Mouse (Mus musculus) liver, embryonic 11.5 days (tissue): Measurements from ENCODE around the gene Mrpl37. TPM values are rescaled to one million over a fixed set of nuclear protein-coding genes. Genes with fewer than 3 reads are reported as not detected.

ENCODE experiments used
- ATAC-seq: fragments of 200-750 bp; cut with Nextera tagmentation; replicated peaks from 2 replicates; pipeline ENCODE4 v1.8.0; 2017; ENCODE audit warnings: moderate number of reproducible peaks, mild to moderate bottlenecking, moderate TSS enrichment, moderate library complexity; ENCODE audit not compliant: low FRiP score
- DNase-seq: peaks from one replicate; pipeline ENCODE4 v3.0.0-alpha.2; 2017; ENCODE audit warnings: low spot score
- H3K27ac ChIP-seq: fragments of 300-500 bp; sonication (generic); 2 replicates; pipeline ENCODE4 v1.5.1; 2014; ENCODE audit warnings: mild to moderate bottlenecking, low read depth, low read length, control low read depth
- H3K27me3 ChIP-seq: fragments of 300-500 bp; sonication (generic); replicated peaks from 2 replicates; pipeline ENCODE4 v1.6.1; 2014; ENCODE audit warnings: low read length, mixed read lengths; ENCODE audit not compliant: control insufficient read depth, insufficient read depth
- H3K36me3 ChIP-seq: fragments of 300-500 bp; sonication (generic); 2 replicates; pipeline ENCODE4 v1.6.1; 2014; ENCODE audit warnings: mild to moderate bottlenecking, low read length, moderate library complexity, mixed read lengths; ENCODE audit not compliant: control insufficient read depth, insufficient read depth
- H3K4me1 ChIP-seq: fragments of 300-500 bp; sonication (generic); replicated peaks from 2 replicates; pipeline ENCODE4 v1.6.1; 2014; ENCODE audit warnings: low read length, mixed read lengths; ENCODE audit not compliant: control insufficient read depth, insufficient read depth
- H3K4me2 ChIP-seq: fragments of 300-500 bp; sonication (generic); 2 replicates; pipeline ENCODE4 v1.6.1; 2014; ENCODE audit warnings: mild to moderate bottlenecking, control low read depth, moderate library complexity
- H3K4me3 ChIP-seq: fragments of 300-500 bp; sonication (generic); 2 replicates; pipeline ENCODE4 v1.5.1; 2014; ENCODE audit warnings: low read depth, low read length, control low read depth
- H3K9ac ChIP-seq: fragments of 300-500 bp; sonication (generic); 2 replicates; pipeline ENCODE4 v1.6.1; 2014; ENCODE audit warnings: low read depth, low read length, control low read depth
- H3K9me3 ChIP-seq: fragments of 300-500 bp; sonication (generic); 2 replicates; pipeline ENCODE4 v1.6.1; 2016; ENCODE audit warnings: low read length, inconsistent platforms, mixed read lengths; ENCODE audit not compliant: control insufficient read depth
- WGBS: fragments of 180-500 bp; shearing (Covaris S2); extraction: QIAGEN DNeasy Blood & Tissue Kit; methylation state at CpG from one replicate; pipeline ENCODE4 v1.1.7; 2014; 5-methylcytosine and 5-hydroxymethylcytosine counted together
- polyA plus RNA-seq: library from polyadenylated mRNA; unstranded; fragments of >200 nt; fragmentation: Nextera tagmentation; extraction: Ambion mirVana; gene quantifications from 2 replicates; pipeline ENCODE4 v1.2.1, GENCODE M21; 2014

The Mrpl37 gene
- polyA plus RNA-seq, 1 experiment from 2014 or later, result 122 TPM

GRCm38 (mm10) chr4:107079716-107080115, 13.0 kb upstream of the Mrpl37 start:
- no peak for ATAC-seq
- no peak overlapping the region for H3K4me3 ChIP-seq
- no peaks in the 10 kb centered on the region for H3K9me3 ChIP-seq
- H3K4me2 ChIP-seq, result no peak overlapping the region
- DNase-seq, result no peak
- no peak overlapping the region for H3K9ac ChIP-seq
- no peaks in the 10 kb centered on the region for H3K4me1 ChIP-seq
- H3K27me3 ChIP-seq, result no peaks in the 10 kb centered on the region
- no peaks in the 10 kb centered on the region for H3K36me3 ChIP-seq
- H3K27ac ChIP-seq, result no peak overlapping the region

GRCm38 (mm10) chr4:107078894-107079293, 12.2 kb upstream of the Mrpl37 start:
- ATAC-seq (no peak), DNase-seq (no peak)
- Histone ChIP-seq H3K27ac (no peak overlapping the region), H3K27me3 (no peaks in the 10 kb centered on the region), H3K36me3 (no peaks in the 10 kb centered on the region), H3K9me3 (no peaks in the 10 kb centered on the region), H3K4me2 (no peak overlapping the region), H3K9ac (no peak overlapping the region), H3K4me1 (no peaks in the 10 kb centered on the region), H3K4me3 (no peak overlapping the region)
- WGBS, result 84% methylated on average over 4 of the region's 4 CpGs

GRCm38 (mm10) chr4:107075456-107075855, 8.8 kb upstream of the Mrpl37 start:
- Histone ChIP-seq H3K4me3 (no peak overlapping the region), H3K9ac (no peak overlapping the region; the same call in 1 of the 2 replicates), H3K4me2 (no peak overlapping the region), H3K27me3 (no peaks in the 10 kb centered on the region), H3K9me3 (no peaks in the 10 kb centered on the region), H3K4me1 (no peaks in the 10 kb centered on the region), H3K27ac (no peak overlapping the region), H3K36me3 (no peaks in the 10 kb centered on the region)
- 75% methylated on average over 5 of the region's 5 CpGs for WGBS
- ATAC-seq (no peak), DNase-seq (no peak)

GRCm38 (mm10) chr4:107072343-107072742, 5.7 kb upstream of the Mrpl37 start:
- Histone ChIP-seq H3K9me3 (no peaks in the 10 kb centered on the region), H3K4me1 (peaks cover 6% of the 10 kb centered on the region), H3K9ac (no peak overlapping the region), H3K27me3 (no peaks in the 10 kb centered on the region), H3K27ac (no peak overlapping the region), H3K4me2 (no peak overlapping the region), H3K4me3 (no peak overlapping the region), H3K36me3 (no peaks in the 10 kb centered on the region)
- WGBS, result 85% methylated on average over 9 of the region's 9 CpGs
- ATAC-seq (no peak), DNase-seq (no peak)

- Histone ChIP-seq H3K4me3 (peak overlapping the region; percentile 77), H3K36me3 (peaks cover 12% of the 10 kb centered on the region; the same call in 1 of the 2 replicates), H3K27ac (peak overlapping the region; percentile 22; the same call in 1 of the 2 replicates), H3K4me2 (peak overlapping the region; percentile 99), H3K9ac (peak overlapping the region; percentile 72), H3K4me1 (peaks cover 12% of the 10 kb centered on the region), H3K9me3 (no peaks in the 10 kb centered on the region), H3K27me3 (no peaks in the 10 kb centered on the region)
- ATAC-seq (peak; percentile 32), DNase-seq (no peak)
- WGBS, result 5% methylated on average over 33 of the region's 33 CpGs
Observed at GRCm38 (mm10) chr4:107067151-107067840, 628 bp upstream of the Mrpl37 start.

- H3K4me2 ChIP-seq, result no peak overlapping the region
- ATAC-seq (no peak), DNase-seq (no peak)
- no peak overlapping the region for H3K27ac ChIP-seq
- no peak overlapping the region for H3K4me3 ChIP-seq
- H3K36me3 ChIP-seq, result peaks cover 32% of the 10 kb centered on the region; the same call in 1 of the 2 replicates
- H3K4me1 ChIP-seq, result peaks cover 12% of the 10 kb centered on the region
- 74% methylated on average over 5 of the region's 5 CpGs for WGBS
- no peak overlapping the region for H3K9ac ChIP-seq
- H3K27me3 ChIP-seq, result no peaks in the 10 kb centered on the region
- no peaks in the 10 kb centered on the region for H3K9me3 ChIP-seq
Observed at GRCm38 (mm10) chr4:107064394-107065098, 2.1 kb downstream of the Mrpl37 start.

GRCm38 (mm10) chr4:107063214-107063613, 3.5 kb downstream of the Mrpl37 start:
- Histone ChIP-seq H3K9me3 (no peaks in the 10 kb centered on the region), H3K27me3 (no peaks in the 10 kb centered on the region), H3K4me3 (no peak overlapping the region), H3K4me1 (peaks cover 12% of the 10 kb centered on the region), H3K4me2 (no peak overlapping the region), H3K27ac (no peak overlapping the region), H3K36me3 (peaks cover 32% of the 10 kb centered on the region), H3K9ac (no peak overlapping the region)
- 80% methylated on average over 3 of the region's 3 CpGs for WGBS
- DNase-seq (no peak), ATAC-seq (no peak)

- Histone ChIP-seq H3K4me3 (no peak overlapping the region), H3K27ac (no peak overlapping the region), H3K9ac (no peak overlapping the region), H3K27me3 (no peaks in the 10 kb centered on the region), H3K36me3 (peaks cover 40% of the 10 kb centered on the region), H3K4me1 (peaks cover 4% of the 10 kb centered on the region), H3K4me2 (no peak overlapping the region), H3K9me3 (no peaks in the 10 kb centered on the region)
- no peak for ATAC-seq
- DNase-seq, result no peak
- 89% methylated on average over 4 of the region's 4 CpGs for WGBS
Observed at GRCm38 (mm10) chr4:107061560-107061959, 5.1 kb downstream of the Mrpl37 start.

GRCm38 (mm10) chr4:107058781-107059180, 7.9 kb downstream of the Mrpl37 start:
- H3K27me3 ChIP-seq, result no peaks in the 10 kb centered on the region
- no peaks in the 10 kb centered on the region for H3K4me1 ChIP-seq
- peaks cover 36% of the 10 kb centered on the region for H3K36me3 ChIP-seq
- H3K27ac ChIP-seq, result no peak overlapping the region
- ATAC-seq, result no peak
- H3K9me3 ChIP-seq, result no peaks in the 10 kb centered on the region
- no peak overlapping the region for H3K4me3 ChIP-seq
- no peak for DNase-seq
- H3K9ac ChIP-seq, result no peak overlapping the region
- no peak overlapping the region for H3K4me2 ChIP-seq
- 77% methylated on average over 6 of the region's 6 CpGs for WGBS
